Mouse (Mus musculus) T-helper 17 cell (primary cell): ENCODE results near the gene Smim26.

Source experiments
- in situ Hi-C, 2 experiments: fragments of 300-600 bp; cut with MboI, MseI; formaldehyde crosslinking; loops; 1 replicate in 1 of 2; 2 replicates in 1 of 2; pipeline ENCODE4 v1.15.1; 2025; ENCODE audit warnings: high pct_unique_total_duplicates in 2 of 2

Smim26 gene

DNA sequence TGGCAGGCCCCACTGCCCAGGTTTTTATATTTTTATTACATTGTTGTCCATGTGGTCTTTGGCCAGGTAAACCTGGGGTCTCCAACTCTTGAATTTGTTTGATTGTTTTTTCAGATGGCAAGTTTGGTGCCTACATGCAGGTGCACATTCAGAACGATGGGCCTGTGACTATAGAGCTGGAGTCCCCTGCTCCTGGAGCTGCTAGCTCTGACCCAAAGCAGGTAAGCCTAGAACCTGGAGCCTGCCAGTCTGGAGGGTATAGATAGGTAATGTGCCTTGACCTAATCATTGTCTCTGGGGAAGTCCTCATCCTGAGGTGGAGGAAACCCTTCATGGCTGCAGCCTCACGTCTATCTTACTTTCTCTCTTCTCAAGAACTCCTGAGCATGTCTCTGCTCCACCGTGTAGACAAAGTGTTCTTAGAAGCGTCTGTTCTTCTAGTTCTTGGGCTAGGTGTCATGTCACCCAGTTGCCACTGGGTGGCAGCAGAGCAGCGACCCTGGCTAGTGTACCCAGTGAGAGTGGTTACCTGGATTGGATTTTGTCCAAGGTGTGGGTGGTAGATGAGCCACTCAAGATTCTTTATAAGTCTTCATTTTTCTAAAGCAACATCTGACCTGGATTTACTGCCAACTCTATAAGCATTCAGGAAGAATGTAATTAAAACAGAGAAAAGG lies 41.9 kb downstream of the Smim26 start:
- in situ Hi-C loops: loop anchor here (5.0 to 25.0 kb wide), 3 partner anchors 879 to 962 kb away; no protein-coding TSS in a partner anchor

DNA sequence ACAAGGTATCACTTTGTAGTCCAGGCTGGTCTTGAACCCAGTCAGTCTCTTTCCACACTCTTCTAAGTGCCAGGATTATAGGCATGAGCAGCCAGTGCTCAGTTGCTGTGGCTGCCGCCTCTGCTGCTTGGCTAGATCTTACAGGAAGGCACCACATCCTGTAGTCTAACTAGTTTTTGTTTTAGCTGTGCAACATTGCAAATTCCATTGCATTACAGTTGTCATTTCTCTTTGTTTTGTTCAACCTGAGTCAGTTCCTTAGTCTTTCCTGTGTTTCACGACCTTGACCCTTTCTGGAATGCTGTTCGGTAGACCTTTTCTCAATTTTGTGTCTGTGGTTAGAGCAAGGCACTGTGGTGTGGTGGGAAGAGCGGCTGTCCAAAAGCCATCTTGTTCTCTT lies 43.4 kb downstream of the Smim26 start:
- in situ Hi-C loops: loop anchor here (5.0 to 25.0 kb wide), 3 partner anchors 878 to 960 kb away; no protein-coding TSS in a partner anchor

DNA sequence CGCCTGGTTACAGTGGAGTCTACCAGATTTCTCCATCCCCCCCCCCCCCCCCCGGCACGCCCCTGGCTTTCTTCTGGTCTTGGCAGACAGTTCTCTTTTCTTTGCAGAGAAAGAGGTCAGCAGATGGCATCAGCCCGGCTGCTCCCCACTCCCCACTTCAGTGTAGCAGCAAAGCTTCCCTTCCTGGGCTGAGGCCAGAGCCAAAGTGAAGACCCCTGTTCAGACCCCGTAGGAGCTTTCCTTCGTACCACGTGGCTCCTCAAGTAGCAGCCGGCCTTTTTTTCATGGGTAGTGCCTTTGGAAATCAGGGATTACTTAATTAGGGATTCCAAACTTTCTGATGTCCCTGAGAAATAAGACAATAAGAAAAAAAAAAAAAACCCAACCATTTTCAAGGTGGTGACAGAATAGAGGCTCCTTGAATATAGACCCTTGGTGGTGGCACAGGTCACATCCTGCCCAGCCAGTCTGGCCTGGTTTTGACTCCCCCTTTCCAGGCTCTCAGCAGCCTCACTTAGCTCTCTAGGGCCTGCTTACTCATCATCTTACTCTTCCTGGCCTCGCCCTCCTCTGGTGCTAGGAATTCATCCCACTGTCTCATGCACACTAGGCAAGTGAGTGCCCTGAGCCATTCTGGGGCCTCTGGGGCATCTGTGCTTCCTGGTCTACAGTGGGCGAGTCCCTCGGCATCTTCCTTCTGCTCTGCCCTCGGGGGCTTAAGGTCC lies 44.0 kb downstream of the Smim26 start:
- in situ Hi-C loops: loop anchor here (5.0 to 25.0 kb wide), 3 partner anchors 877 to 959 kb away; no protein-coding TSS in a partner anchor

DNA sequence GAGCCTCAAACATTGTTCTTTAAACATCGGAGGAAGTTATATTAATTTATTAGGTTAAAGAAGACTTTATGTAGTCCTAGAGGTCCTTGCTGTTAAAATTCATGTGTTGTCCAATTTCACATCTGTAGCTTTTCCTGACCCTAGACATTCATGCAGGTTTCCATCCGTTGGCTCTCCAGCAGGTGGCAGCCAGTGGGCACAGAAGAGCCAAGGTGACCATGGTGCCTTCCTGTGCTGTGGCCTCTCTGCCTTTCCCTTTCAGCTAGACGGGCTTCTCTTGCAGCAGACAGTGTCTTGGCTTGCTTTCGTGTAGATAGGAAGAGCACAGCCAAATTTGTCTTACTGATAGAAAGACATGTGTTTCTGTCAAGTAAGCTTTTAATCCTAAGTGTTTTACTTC lies 44.9 kb downstream of the Smim26 start:
- in situ Hi-C loops: loop anchor here (5.0 to 25.0 kb wide), 3 partner anchors 876 to 959 kb away; no protein-coding TSS in a partner anchor

DNA sequence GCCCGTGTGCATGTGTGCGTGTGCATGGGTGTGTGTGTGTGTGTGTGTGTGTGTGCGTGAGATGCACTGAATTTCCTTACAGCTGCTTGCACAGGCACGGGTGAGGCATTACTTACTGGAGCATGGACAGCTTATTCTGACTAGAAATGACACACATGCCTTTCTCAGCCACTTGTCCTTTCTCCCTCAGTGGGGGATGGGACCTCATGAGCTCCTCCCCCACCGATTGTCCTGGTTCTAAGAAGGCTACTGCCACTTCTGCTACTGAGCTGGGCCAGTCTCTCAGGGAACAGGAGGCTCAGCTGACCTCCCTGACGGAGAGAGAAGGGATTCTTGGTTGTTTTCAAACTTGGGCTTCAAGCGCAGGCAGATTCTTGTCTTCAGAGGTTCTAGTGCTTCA lies 46.2 kb downstream of the Smim26 start:
- in situ Hi-C loops: loop anchor here in 1 of 2 experiments (25.0 kb wide), 1 partner anchor 947 kb away; no protein-coding TSS in a partner anchor

DNA sequence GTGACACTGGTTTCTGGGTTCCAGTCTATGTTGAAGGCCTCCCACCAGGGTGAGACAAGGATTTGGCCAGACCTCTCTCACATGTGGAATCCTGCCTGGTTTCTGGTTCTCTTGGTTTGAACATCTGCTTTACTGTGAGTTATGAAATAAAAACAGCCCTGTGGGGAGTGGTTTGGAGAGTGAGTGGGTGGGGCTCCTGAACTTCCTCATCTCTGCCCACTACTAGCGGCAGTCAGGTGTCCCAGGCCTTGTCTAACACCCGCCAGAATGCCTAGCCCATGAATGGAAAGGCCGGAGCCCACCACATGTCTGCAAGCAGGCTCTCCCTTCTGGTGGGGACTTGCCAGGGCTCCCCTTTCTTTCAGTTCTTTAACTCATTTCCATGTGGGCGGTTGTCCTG lies 48.1 kb downstream of the Smim26 start:
- in situ Hi-C loops: loop anchor here in 1 of 2 experiments (25.0 kb wide), 1 partner anchor 945 kb away; no protein-coding TSS in a partner anchor
